Comparison of ENCODE assay signal across 25 mouse cellular contexts in the genomic region with DNA sequence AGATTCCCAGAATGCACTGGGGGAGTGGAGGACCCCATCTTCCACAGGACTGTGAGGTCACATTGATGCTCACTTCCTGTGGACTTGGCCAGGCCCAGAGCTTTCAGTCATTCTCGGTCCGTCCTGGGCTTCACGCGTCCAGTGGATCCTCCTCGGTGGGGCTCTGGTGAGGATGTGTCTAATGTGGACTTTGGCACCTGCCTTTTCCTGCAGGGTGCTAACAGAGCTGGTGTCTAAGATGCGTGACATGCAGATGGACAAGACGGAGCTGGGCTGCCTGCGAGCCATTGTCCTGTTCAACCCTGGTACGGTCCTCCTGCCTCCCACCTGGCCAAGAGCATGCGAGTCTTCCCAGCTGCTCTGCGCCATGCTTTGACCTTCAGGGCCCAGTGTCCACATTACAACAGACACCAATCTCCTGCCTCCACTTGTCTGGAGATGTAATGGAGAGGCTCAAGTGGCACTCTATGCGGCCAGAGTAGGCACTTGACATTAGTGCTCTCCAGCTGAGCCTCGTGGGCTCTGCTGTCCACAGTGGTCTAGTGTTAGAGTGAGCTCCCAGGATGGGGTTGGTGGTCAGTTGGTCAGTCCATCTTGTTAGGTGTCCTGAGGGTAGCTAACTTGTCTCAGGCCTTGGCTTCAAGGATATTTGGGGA.
DNase-seq lines count a peak whose midpoint lies in the region; ATAC-seq and TF ChIP-seq lines count a peak whose summit lies in the region.
"Had no signal": no experiment of that assay in that cellular context is flagged by ENCODE, and none has a peak within 500 bp of the region (broad histone marks: within the 10 kb centered on the region; RNA-seq: fewer than 3 reads in every experiment).

No protein-coding gene starts in this region.

- peaks cover 6% of the 10 kb centered on the region; the same call in 1 of the 2 replicates for H3K79me2 ChIP-seq in liver, adult 2 months (ENCODE audit: control insufficient read depth, insufficient read depth, low read length)

- no peak overlapping the region for H3K4me2 ChIP-seq in liver, postnatal 0 days (ENCODE audit: low read depth, low read length)
- no peak overlapping the region for H3K4me2 ChIP-seq in limb, embryonic 12.5 days
- H3K4me2 ChIP-seq: heart, embryonic 15.5 days; hindbrain, embryonic 13.5 days; neural tube, embryonic 13.5 days had no signal

- no peak overlapping the region for H3K4me3 ChIP-seq in gastrocnemius, adult 2 months
- no peak overlapping the region for H3K4me3 ChIP-seq in liver, adult 2 months (ENCODE audit: insufficient read depth, low read depth, low read length)
- H3K4me3 ChIP-seq in liver, postnatal 0 days (ENCODE audit: low read depth, low read length): no peak overlapping the region
- H3K4me3 ChIP-seq in limb, embryonic 12.5 days (replicated peaks): no peak overlapping the region
- H3K4me3 ChIP-seq: heart, embryonic 15.5 days; hindbrain, embryonic 13.5 days; layer of hippocampus, adult 2 months; midbrain, embryonic 10.5 days; myocyte; neural tube, embryonic 13.5 days had no signal

- no peak for DNase-seq in gastrocnemius, adult 2 months
- DNase-seq in gastrocnemius, postnatal 36 days: no peak
- DNase-seq in liver, adult 2 months (ENCODE audit: extremely low read depth, low read depth, low spot score): no peak
- no peak for DNase-seq in liver, postnatal 0 days
- DNase-seq in lung, postnatal 36 days: peak; percentile 66
- DNase-seq in adrenal gland, postnatal 14 days: no peak
- no peak for DNase-seq in layer of hippocampus, postnatal 36 days
- DNase-seq: adrenal gland, postnatal 10 days; cerebellum, adult 8-10 months; heart, postnatal 36 days; kidney, adult 9 months; retina, postnatal 1 day; right cerebral cortex, postnatal 25 days; spleen, adult 18-20 months had no signal

- H3K9ac ChIP-seq in liver, adult 2 months (ENCODE audit: low read depth, low read length): no peak overlapping the region
- no peak overlapping the region for H3K9ac ChIP-seq in liver, postnatal 0 days (replicated peaks)
- no peak overlapping the region for H3K9ac ChIP-seq in limb, embryonic 12.5 days (replicated peaks)
- H3K9ac ChIP-seq: heart, embryonic 15.5 days; hindbrain, embryonic 13.5 days; liver, embryonic 14.5 days; neural tube, embryonic 13.5 days had no signal

- 69% methylated on average over 13 of the region's 13 CpGs for WGBS in liver, adult 2 months
- 83% methylated on average over 13 of the region's 13 CpGs for WGBS in liver, postnatal 0 days (ENCODE audit: insufficient replicate concordance)
- whole genome bisulfite sequencing in limb, embryonic 12.5 days: 96% methylated on average over 13 of the region's 13 CpGs

- H3K27ac ChIP-seq in gastrocnemius, adult 2 months: peak overlapping the region; percentile 89; the same call in 1 of the 2 replicates
- H3K27ac ChIP-seq in liver, adult 2 months (replicated peaks; ENCODE audit: insufficient read depth, low read depth, low read length): 0 out of 2 replicates have a peak overlapping the region, but pooled peaks have one; percentile 3
- no peak overlapping the region for H3K27ac ChIP-seq in liver, postnatal 0 days (ENCODE audit: low read depth)
- peak overlapping the region; percentile 97; the same call in 1 of the 2 replicates for H3K27ac ChIP-seq in limb, embryonic 12.5 days
- H3K27ac ChIP-seq: heart, embryonic 15.5 days; hindbrain, embryonic 13.5 days; layer of hippocampus, adult 2 months; liver, embryonic 14.5 days; midbrain, embryonic 10.5 days; neural tube, embryonic 13.5 days had no signal

- H3K36me3 ChIP-seq in liver, adult 2 months (ENCODE audit: control insufficient read depth, insufficient read depth, low read length): peaks cover 66% of the 10 kb centered on the region
- peaks cover 53% of the 10 kb centered on the region for H3K36me3 ChIP-seq in liver, postnatal 0 days (replicated peaks; ENCODE audit: insufficient read depth, low read length)
- H3K36me3 ChIP-seq in limb, embryonic 12.5 days: peaks cover 90% of the 10 kb centered on the region

- no peak for TF ChIP-seq POLR2A in liver, adult 2 months (IDR thresholded peaks at IDR 0.05; ENCODE audit: extremely low read depth, insufficient read depth, low read length)

- TF ChIP-seq CTCF in gastrocnemius, adult 2 months (IDR thresholded peaks at IDR 0.05): no peak
- no peak for TF ChIP-seq CTCF in liver, adult 2 months (IDR thresholded peaks at IDR 0.05; ENCODE audit: low read depth, low read length)
- no peak for TF ChIP-seq CTCF in liver, postnatal 0 days (IDR thresholded peaks at IDR 0.05; ENCODE audit: low read depth)

- TF ChIP-seq EP300 in liver, postnatal 0 days (IDR thresholded peaks at IDR 0.05; ENCODE audit: low read depth): no peak

- ATAC-seq in liver, postnatal 0 days: no peak
- ATAC-seq in limb, embryonic 12.5 days (ENCODE audit: insufficient number of reproducible peaks, insufficient read depth, low FRiP score, low TSS enrichment, low read depth): no peak
- ATAC-seq: activated CD4-positive, CD25-positive, alpha-beta regulatory T cell, adult 4 months; inflammation-experienced regulatory T-cells, adult 6 months; midbrain, embryonic 16.5 days had no signal

- H3K4me1 ChIP-seq in liver, adult 2 months (ENCODE audit: control insufficient read depth, insufficient read depth, low read length): peaks cover 51% of the 10 kb centered on the region
- H3K4me1 ChIP-seq in liver, postnatal 0 days (ENCODE audit: insufficient read depth): peaks cover 21% of the 10 kb centered on the region
- peaks cover 39% of the 10 kb centered on the region for H3K4me1 ChIP-seq in limb, embryonic 12.5 days (replicated peaks)

- intact Hi-C loops in gastrocnemius, adult 2 months (cut with DNase I): no loop called here
- intact Hi-C loops in gastrocnemius, postnatal 36 days (cut with DNase I): loop anchor here (2.0 kb wide), 1 partner anchor 13 kb away; no protein-coding TSS in a partner anchor

- H3K9me3 ChIP-seq in liver, postnatal 0 days (ENCODE audit: low read length): no peaks in the 10 kb centered on the region
- no peaks in the 10 kb centered on the region for H3K9me3 ChIP-seq in limb, embryonic 12.5 days
- H3K9me3 ChIP-seq: heart, embryonic 15.5 days; hindbrain, embryonic 13.5 days; midbrain, embryonic 10.5 days; neural tube, embryonic 13.5 days had no signal

- H3K27me3 ChIP-seq in liver, adult 2 months (ENCODE audit: control insufficient read depth, insufficient read depth, low read length): no peaks in the 10 kb centered on the region
- H3K27me3 ChIP-seq in liver, postnatal 0 days (ENCODE audit: insufficient read depth, low read length): no peaks in the 10 kb centered on the region
- no peaks in the 10 kb centered on the region for H3K27me3 ChIP-seq in limb, embryonic 12.5 days
- H3K27me3 ChIP-seq: heart, embryonic 15.5 days; hindbrain, embryonic 13.5 days; neural tube, embryonic 13.5 days had no signal
